Mouse (Mus musculus): Measurements from ENCODE around the gene Mif4gd.
"Not testable (repeated sequence)": the region's sequence is repeated elsewhere in the genome, so short reads cannot be mapped to it uniquely, and the experiment has no call there.

The Mif4gd gene

DNA sequence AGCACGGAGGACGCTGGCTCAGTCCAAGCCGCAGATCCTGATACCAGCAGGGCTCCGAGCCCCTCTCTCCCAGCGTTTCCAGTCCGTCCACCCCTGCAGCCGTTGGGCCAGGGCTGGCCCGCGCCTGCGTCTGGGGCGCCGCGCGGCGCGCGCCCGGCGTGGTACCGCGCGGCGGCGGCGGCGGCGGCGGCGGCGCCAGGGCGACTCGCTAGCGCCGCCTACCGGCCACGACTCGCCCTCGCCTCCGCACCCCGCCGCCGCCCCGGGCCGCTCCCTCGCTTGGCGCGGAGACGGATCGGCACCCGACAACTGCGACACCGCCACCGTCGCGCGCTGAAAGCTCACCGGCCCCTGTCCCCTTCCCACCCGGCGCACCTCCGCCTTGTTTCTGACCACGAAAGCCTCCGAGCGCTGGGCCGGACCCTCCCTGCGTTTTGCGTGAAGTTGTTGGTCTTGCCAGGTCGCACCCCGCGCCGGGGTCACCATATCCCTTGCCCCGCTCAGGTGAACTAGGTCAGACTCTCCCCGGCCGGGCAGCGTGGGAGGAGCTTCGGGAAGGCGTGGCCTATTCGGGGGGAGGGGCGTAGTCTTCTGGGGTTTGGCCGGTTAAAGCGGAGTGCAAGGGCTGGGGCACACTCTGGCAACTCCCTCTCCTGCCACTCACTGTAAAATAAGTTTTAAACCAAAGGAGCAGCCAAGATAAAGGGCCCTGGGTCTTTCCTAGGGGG is at the start of gene Mif4gd:
Gene Mif4gd (minus strand): TSS at position 560 of the 728 bp plus-strand sequence.
- peak; percentile 94 for DNase-seq (ENCODE audit: low read depth, low spot score)

DNA sequence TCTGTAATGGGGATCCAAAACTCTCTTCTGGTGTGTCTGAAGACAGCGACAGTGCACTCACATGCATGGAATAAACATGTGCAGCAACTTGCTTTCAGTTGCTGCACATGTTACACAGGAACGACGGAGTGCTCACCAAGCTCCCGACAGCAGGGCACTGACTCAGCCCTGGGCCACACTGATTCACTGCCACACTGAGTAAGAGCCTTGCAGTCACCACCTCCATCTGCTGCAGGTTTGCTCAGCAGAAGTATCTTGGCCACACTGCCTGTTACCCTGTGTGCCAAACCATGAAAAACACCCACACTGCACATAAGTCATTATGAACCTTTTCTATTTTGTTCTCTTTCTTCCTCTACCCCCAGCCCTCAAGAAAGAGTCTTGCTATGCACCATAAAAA is 47.6 kb upstream of the Mif4gd start:
- peak; percentile 20 for DNase-seq (ENCODE audit: low read depth, low spot score)

DNA sequence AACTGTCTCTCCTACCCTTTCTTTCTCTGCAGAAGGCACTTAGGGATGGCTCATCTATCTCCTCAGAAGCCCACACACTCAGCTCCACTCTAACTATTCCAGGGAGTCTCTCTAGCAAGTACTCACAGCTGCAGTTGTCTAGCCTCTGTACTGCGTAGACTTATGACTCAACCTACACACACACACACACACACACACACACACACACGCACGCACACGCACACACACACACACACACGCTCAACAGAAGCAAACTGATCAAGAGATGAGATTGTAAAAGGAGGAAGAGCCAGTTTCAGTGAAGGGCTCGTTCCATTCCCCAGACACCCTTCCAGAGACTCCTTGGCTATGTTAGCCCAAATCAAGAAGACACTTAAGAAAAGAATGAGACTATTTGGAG is 45.8 kb upstream of the Mif4gd start:
- DNase-seq (ENCODE audit: low read depth, low spot score) = no peak

DNA sequence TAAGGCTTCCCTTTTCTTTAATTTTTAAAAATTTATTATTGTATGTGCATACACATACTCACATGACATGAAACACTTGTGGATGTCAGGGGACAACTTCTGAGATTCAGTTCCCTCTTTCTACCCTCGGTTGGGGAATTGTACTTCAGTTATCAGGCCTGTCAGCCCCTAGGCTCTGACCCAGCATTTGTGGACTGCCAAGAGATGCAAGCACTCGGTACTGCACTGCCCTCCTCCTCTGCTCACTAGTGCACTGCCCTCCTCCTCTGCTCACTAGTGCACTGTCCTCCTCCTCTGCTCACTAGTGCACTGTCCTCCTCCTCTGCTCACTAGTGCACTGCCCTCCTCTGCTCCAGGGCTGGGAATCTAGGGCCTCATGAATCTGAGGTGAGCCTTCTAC is 41.4 kb upstream of the Mif4gd start:
- no peak for DNase-seq (ENCODE audit: low read depth, low spot score)

DNA sequence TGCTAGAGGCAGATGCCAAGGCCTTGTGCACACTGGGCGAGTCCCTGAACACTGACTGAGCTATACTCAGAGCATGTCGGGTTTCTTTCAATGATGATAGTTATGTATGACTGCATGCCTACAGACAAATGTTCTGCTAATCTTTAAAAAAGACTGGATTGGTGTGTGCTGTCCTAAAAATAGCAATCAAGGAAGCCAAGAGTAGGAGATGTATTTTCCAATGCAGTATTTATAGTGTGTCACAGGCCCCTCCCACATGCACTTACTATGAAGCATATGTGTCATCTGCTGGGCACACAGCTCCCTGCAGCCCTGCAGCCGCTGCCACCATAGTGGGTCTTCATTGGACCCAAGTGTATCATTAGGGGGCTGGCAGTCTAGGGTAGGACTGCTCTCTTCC is 40.4 kb upstream of the Mif4gd start:
- no peak for DNase-seq (ENCODE audit: low read depth, low spot score)

DNA sequence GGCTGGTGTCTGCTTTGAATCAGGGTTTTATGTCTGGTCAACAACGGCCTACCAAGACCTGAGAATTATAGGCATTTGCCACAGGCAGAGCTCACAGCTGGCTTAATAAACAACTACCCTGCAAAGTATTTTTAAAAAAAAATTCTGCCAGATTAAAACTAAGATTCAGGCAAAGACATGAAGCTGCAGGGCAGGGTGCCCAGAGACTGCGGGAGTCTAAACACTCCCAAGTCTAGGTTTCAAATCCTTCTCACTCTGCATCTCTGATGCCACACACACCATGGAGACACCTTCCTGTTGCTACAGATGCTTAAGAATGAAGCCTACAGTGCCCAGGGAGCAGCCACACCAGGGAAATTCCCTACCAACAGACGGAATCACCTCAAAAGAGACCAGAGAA is 38.9 kb upstream of the Mif4gd start:
- no peak for DNase-seq (ENCODE audit: low read depth, low spot score)

DNA sequence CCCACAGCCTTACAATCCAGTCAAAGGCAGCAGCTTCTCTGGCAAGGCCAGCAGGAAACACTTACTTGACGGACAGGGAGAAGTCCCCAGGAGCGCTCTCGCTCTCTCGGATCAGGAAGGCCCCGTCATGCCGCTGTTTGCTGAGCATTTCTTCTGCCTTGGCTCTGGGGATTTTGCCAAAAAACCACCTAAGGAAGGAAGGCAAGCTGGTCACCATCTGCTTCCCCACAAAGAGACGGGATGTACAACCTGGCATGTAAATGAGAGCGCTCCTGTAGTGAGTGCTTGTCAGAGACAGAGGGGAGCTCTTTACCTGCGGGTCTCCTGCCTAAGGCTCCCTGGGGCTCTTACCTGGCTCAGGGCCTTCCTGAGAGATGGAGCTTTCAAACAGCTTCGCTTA is 36.9 kb upstream of the Mif4gd start:
- DNase-seq (ENCODE audit: low read depth, low spot score) = no peak

DNA sequence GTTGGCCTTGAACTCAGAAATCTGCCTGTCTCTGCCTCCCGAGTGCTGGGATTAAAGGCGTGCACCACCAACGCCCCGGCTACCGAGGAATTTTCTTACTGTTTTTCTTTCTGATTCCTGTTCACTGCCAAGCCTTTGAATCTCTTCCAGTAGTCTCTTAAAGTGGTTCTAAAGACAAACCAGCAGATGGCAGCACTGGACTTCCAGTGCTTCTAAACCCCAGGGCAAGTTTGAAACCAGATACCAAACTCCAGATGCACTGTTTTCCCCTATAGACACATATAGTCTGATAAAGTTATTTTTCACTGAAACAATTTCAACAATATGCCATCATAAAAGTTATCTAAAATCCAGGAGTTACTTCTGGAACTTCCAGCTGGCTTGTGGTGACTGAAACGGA is 34.7 kb upstream of the Mif4gd start:
- DNase-seq (ENCODE audit: low read depth, low spot score) = peak; percentile 88

DNA sequence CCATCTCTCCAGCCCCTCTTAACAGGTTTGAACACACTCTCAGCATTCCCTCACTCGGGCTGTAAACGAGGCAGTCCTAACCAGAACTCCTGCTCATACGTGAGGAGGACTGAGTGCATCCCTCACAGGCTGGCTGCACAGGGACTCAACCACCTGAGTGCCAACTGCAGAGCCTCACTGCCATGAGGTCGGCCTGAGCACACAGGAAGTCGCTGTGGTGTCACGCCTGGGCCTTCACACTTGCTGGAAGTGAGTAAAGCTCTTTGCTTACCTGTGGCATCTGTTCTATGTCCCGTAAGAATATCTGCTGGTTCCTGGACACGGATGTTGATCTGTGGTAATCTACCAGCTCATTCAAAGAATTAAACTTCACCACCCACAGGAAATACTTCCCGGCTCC is 33.7 kb upstream of the Mif4gd start:
- DNase-seq (ENCODE audit: low read depth, low spot score) = peak; percentile 52

DNA sequence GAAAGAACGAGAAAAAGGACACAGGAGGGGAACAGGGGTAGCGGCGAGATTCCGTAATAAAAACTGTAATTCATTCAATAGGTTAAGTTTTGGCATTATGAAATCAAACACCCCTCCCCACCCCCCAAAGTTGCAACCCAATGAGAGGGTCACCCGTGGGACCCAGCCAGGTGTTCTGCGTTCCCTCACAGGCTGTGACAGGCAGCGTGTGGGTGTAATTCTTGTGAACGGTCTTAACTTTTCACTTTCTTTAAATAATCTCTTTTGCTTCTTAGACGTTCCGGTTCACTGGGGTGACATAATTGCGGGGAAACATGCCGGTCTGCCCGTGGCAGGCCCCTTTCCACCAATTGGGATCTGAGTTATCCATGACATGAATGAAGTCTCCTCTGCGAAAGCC is 32.7 kb upstream of the Mif4gd start:
- DNase-seq (ENCODE audit: low read depth, low spot score) = not testable (repeated sequence)

DNA sequence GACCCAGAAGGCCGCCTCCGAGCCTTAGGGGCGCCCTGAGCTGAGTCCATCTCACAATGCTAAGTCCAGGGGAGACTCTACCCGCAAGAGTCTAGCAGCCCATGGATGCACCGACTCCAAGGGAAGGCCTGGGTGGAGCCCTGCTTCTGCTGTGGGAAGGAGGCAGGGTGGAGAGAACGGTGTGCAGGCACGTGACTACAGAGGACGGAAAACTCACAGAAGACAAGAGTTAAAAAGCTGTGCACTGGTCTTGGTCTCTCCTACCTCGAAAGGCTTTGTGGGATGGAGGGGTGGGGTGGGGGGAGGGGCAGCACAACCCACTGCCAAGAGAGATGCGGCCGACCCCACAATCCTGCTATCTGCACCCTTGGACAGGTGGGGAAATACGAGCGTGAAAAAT is 31.5 kb upstream of the Mif4gd start:
- no peak for DNase-seq (ENCODE audit: low read depth, low spot score)

DNA sequence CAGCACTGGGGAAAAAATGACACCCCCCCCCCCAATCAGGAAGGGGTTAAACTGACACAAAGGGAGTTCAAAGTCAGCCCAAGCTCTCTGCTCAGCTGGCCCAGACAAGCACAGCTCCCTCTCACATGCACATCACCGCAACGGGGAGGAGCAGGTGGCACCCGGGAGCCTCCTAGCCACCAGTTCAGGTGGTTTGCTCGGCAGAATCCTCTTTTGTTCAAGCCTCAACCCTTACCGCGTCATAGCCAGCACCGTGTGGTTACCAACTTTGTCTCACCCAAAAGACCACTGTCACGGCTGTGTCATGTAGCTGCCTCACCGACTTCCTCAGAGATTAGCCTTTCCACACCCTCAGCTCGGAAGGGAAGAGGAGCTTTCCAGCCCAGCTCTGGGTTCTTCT is 30.5 kb upstream of the Mif4gd start:
- DNase-seq (ENCODE audit: low read depth, low spot score) = peak; percentile 77

DNA sequence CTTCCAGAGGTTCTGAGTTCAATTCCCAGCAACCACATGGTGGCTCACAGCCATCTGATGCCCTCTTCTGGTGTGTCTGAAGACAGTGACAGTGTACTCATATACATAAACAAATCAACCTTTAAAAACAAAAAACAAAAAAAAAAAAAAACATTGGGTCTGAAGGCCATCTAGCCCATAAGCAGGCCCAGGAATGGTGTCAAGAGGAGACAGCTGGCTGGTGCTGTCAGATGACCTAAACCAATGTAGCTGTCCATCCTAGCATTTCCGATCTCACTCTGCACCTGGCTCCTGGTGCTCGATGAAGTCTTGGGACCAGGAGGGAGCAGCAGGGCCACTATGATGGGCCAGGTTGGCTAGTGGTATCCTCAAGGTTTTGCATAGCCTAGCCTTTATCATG is 29.9 kb upstream of the Mif4gd start:
- no peak for DNase-seq (ENCODE audit: low read depth, low spot score)

DNA sequence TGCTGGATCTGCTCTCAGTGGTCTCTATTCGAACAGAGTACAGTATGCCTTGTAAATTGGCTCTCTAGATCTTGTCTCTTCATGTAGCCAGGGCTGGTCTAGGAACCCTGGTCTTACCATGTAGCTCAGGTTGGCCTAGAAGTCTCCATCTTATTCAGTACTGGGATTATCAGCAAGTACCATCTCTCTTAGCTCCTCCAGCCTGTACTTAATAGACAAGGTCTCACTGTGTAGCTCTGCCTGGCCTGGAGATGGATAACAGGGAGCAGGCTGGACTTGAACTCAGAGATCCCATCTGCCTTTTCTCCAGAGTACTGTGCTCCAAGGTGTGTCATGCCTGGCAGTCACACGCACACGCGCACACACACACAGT is 28.9 kb upstream of the Mif4gd start:
- DNase-seq (ENCODE audit: low read depth, low spot score) = no peak

DNA sequence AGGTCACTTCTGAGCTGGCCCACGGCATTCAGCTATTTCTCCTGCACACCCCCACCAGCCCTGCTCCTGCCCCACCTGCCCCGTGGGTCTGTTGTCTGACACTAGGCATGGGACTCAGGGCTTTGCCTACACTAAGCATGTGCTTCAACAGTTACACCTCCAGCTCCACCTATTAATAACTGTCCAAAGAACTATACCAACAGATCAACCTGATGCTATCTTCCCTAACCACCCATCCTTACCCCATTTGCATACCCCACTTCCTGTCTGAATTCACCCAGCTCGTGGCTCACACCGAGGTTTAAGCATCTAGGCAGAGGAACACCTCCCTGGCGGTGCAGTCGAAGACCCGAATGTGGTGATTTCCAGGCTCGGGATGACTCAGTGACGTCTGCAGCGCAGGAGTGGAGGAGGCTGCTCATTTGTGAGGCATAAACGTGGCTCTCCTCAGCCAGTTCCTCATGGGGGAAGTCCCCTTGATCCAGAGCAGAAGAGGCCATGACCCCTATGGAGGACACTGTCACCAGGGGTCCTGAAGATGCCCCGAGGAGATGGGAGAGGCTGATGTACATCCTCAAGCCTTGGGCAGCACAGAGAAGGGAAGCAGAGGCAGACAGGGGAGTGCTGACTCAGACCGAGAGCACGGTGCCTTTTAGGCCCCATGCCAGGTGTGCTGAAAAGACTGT is 28.4 kb upstream of the Mif4gd start:
- peak; percentile 93 for DNase-seq (ENCODE audit: low read depth, low spot score)

DNA sequence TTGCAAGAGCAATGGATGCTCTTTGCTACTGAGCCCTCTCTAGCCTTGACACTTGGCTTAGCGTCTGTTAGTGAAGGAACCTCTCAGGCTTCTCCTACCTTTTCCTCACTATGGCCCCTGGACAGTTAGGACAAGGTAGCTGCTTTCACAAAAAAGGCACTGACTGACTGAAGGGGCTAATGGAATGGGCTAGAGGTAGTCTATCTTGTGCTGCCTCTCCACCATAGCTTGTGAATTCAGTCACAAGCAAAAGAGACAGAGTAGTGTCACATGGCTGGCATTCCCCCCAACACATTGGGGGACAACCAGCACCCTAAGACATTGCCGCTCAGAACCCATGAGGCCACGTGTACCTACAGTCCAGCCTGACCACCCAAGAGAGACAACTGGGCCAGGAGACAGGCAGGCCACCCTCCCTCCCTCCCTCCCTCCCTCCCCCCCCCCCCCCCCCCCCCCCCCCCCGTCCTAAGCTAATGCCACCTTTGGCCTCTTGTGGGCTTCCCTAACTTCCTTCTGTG is 27.6 kb upstream of the Mif4gd start:
- DNase-seq (ENCODE audit: low read depth, low spot score) = no peak

DNA sequence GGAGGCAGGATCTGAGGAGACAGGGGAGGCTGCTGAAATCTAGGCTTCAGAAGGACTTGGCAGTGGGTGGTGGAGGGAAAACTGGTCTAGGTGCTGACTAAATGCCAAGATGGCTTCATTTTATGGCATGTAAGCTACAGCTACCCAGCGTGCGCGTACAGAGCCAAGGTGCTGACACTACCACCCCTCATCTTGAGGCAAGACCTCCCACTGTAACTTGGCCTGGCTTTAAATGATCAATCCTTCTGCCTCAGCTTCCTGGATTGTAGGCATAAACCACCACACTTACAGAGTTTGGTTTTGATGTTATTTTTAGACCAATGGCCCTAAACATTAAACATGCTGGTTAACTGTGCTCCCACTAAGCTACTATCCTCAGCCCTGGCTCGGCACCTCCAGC is 26.8 kb upstream of the Mif4gd start:
- DNase-seq (ENCODE audit: low read depth, low spot score) = no peak

DNA sequence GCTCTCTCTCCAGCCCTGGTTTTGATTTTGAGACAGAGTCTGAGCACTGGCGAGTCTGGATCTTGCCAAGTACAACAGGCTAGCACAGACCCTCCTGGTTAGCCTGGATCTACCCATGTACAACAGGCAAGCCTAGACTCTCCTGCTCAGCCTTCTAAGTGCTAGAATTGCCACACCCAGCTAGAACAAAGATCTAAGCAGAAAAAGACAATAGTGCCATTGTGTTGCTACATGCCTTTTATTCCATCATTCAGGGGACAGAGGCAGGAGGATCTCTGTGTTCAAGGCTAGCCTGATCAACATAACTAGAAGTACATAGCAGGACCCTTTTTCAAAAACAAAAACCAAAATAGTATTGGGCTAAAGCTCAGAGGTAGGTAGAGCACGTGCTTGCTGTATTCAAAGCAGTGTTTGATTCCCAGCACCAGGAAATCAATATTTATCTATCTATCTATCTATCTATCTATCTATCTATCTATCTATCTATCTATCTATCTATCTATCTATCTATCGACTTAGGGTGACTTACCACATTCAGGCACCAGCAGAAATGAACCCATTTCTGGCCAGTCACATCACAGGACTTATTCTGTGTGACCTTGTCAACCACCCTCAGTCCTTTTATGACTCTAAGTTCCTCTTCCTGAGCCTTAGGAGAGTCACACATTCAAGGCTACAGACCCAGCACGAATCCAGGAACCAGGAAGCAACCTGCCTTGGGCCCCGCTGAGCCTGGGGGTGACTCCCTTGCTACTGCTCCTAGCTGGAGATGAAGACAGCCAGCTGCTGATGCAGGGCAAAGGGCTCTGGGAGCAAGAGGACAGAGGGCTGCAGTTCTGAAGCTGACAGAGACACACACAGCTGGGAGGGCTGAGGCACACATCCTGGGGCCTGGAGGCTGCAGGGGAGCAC is 26.0 kb upstream of the Mif4gd start:
- no peak for DNase-seq (ENCODE audit: low read depth, low spot score)

DNA sequence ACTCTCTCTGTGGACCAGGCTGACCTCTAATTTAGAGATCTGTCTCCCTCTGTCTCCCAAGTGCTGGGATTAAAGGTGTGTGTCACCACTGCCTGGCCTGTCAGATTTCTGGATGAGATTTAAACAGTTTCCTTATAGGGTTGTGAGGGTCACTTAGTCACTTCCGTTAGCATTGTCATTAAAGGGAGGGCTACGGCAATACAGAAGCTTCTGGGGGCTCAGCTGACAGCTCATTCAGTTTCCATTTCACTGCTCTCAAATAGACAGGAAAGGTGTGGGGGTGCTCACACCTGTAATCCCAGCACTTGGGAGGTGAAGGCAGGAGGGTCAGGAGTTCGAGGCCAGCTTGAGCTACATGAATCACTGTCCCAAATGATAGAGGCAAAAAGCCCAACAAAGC is 24.2 kb upstream of the Mif4gd start:
- no peak for DNase-seq (ENCODE audit: low read depth, low spot score)

DNA sequence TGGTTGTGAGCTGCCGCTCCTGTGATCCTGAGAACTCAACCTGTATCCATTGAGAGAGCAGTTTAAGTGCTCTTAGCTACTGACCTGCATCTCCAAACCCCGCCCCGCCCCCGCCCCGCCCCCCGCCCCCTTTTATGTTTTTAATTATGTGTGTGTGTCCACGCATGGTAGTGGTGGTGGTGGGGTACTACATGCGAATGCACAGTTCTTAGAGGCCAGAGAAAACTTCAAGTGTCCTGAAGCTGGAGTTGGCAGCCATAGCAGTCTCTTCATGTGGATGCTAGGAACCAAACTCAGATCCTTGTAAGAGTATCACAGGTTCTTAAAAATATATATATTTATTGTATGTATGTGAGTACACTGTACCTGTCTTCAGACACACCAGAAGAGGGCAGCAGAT is 22.7 kb upstream of the Mif4gd start:
- no peak for DNase-seq (ENCODE audit: low read depth, low spot score)

DNA sequence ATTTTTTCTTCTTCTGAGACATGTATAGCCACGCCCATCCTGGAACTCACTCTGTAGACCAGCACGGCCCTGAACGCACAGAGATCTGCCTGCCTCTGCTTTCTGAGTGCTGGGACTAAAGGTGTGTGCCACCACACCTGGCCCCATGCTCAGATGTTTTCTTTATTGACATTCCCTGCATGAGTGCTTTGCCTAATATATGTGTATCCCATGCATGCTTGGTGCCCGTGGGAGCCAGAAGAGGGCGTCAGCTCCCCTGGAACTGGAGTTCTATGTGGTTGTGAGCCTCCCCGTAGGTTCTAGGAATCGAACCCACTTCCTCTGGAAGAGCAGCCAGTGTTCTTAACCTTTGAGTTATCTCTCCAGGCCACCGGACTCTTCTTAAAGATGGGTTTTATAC is 22.3 kb upstream of the Mif4gd start:
- DNase-seq (ENCODE audit: low read depth, low spot score) = no peak

DNA sequence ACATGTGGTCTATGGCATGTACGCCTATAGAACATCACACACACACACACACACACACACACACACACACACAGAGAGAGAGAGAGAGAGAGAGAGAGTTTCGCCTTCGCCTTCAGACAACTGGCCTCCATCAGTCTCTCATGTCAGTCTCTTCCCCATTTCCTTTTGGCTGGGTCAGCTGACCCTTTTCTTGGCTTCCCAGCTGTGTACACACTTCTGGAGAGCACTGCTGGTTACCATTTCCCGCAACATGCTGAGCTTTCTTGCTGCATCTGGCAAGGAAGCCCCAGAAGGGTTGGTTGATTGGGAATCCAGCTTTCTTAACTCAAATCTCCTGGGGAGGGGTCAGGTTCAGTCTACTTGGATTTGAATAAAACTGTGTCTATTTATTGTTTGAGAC is 21.3 kb upstream of the Mif4gd start:
- no peak for DNase-seq (ENCODE audit: low read depth, low spot score)
